Mouse (Mus musculus): ENCODE measurements around the gene Olfr462.

The Olfr462 gene

DNA sequence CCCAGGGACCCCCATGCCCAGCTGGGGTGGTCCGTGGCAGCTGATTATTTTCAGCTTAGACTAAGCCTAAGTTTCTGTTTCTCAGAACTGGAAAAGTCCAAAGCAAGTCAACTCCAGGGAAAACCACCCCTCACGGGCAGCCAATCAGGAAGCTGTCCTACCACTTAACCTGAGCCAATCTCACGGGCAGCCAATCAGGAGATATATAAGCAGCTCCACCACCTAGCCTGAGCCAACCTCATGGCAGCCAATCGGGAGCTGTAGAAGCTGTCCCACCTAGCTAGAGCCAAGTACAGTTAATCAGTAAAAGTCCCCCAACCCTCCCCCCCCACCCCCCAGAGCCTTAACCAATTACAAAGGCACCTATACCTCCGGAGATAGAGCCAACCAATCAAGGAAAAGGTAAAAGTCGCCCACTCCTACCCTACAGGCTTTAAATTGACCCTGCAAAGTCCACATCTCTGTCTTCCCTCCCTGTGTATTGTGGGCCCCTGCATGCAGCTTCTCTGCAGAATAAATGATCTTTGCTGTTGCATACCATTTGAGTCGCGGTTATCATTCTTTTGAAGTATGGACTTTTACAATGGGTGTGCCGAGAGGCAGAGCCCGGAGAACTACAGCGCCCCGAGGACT is 45.0 kb downstream of the Olfr462 start:
- DNase-seq: no peak

DNA sequence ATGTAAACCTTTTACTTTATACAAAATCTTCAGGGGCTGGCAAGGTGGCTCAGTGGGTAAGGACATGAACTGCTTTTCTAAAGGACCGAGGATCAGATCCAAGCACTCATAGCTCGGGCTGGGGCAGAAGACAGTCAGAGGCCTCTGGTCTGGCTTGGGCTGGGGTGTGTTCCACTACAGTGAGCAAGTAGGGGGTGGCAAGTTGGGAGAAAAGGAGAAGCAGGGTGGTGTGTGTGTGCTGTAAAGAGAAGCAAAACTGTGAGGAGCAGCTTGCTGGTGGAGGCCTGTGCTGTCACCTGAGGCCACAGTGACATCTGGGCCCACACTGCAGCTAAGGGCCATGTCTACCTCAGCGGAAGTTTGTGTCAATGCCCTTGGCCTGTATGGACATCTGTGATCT is 50.6 kb downstream of the Olfr462 start:
- no peak for DNase-seq

DNA sequence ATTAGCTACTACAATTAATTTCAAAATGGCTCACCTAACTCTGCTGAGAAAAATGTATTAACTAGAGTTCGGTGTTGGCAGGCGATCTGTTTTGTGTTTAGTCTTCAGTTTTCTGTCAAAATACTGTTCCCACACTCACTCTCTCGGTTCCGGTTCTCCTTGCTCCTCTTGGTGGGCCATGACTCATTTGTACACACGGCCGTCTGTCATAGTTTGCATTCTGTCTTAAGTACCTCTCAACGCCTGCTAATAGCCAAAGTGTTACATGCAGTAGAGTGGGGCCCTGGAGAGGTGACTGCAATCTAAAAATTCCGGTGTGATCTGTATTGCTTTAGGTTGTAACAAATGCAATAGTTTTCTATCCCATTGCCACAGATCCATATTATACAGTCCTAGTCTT is 51.4 kb downstream of the Olfr462 start:
- DNase-seq: peak in 1 of 2 experiments; percentile 23
